Mouse (Mus musculus) embryonic facial prominence, embryonic 12.5 days (tissue): ENCODE measurements at regions not wholly inside any gene's neighbourhood (a gene's known extent, or its start where the extent isn't known, plus 50 kb on each side); places are given as distances from the start of the nearest gene placed in this dataset.

Experiments used
- ATAC-seq: fragments of 200-750 bp; cut with Nextera tagmentation; 2 replicates; pipeline ENCODE4 v1.8.0; 2017; ENCODE audit not compliant: insufficient number of reproducible peaks, insufficient read depth, low FRiP score, low TSS enrichment
- H3K27ac ChIP-seq: fragments of 300-500 bp; sonication (generic); 2 replicates; pipeline ENCODE4 v1.5.1; 2016; ENCODE audit warnings: mild to moderate bottlenecking
- H3K27me3 ChIP-seq: fragments of 300-500 bp; sonication (generic); 2 replicates; pipeline ENCODE4 v1.6.1; 2016; ENCODE audit warnings: mild to moderate bottlenecking, moderate library complexity
- H3K36me3 ChIP-seq: fragments of 300-500 bp; sonication (generic); 2 replicates; pipeline ENCODE4 v1.6.1; 2016; ENCODE audit warnings: mild to moderate bottlenecking
- H3K4me1 ChIP-seq: fragments of 300-500 bp; sonication (generic); 2 replicates; pipeline ENCODE4 v1.6.1; 2016
- H3K4me2 ChIP-seq: fragments of 300-500 bp; sonication (generic); replicated peaks from 2 replicates; pipeline ENCODE4 v1.6.1; 2016; ENCODE audit warnings: mild to moderate bottlenecking, moderate library complexity
- H3K4me3 ChIP-seq: fragments of 300-500 bp; sonication (generic); 2 replicates; pipeline ENCODE4 v1.5.1; 2016; ENCODE audit warnings: mild to moderate bottlenecking
- H3K9ac ChIP-seq: fragments of 300-500 bp; sonication (generic); 2 replicates; pipeline ENCODE4 v1.6.1; 2016; ENCODE audit warnings: mild to moderate bottlenecking, moderate library complexity
- H3K9me3 ChIP-seq: fragments of 300-500 bp; sonication (generic); 2 replicates; pipeline ENCODE4 v1.6.1; 2016; ENCODE audit warnings: mild to moderate bottlenecking, moderate library complexity
- WGBS: fragments of 180-500 bp; shearing (Covaris S2); methylation state at CpG from one replicate; pipeline ENCODE4 v1.1.7; 2016; 5-methylcytosine and 5-hydroxymethylcytosine counted together

GRCm38 (mm10) chr16:53186444-53186843, 732.6 kb upstream of the Alcam start:
- no peak for ATAC-seq
- WGBS: 55% methylated on average over 3 of the region's 3 CpGs

GRCm38 (mm10) chr16:53156352-53156751, 702.5 kb upstream of the Alcam start:
- H3K9ac ChIP-seq: no peak overlapping the region

More at GRCm38 (mm10) chr16:53186444-53186843, 732.6 kb upstream of the Alcam start:
- H3K9ac ChIP-seq: no peak overlapping the region
- no peaks in the 10 kb centered on the region for H3K4me1 ChIP-seq
- H3K9me3 ChIP-seq: no peaks in the 10 kb centered on the region
- no peaks in the 10 kb centered on the region for H3K36me3 ChIP-seq
- H3K4me3 ChIP-seq: no peak overlapping the region
- no peaks in the 10 kb centered on the region for H3K27me3 ChIP-seq
- H3K27ac ChIP-seq: no peak overlapping the region
- H3K4me2 ChIP-seq: no peak overlapping the region

DNA sequence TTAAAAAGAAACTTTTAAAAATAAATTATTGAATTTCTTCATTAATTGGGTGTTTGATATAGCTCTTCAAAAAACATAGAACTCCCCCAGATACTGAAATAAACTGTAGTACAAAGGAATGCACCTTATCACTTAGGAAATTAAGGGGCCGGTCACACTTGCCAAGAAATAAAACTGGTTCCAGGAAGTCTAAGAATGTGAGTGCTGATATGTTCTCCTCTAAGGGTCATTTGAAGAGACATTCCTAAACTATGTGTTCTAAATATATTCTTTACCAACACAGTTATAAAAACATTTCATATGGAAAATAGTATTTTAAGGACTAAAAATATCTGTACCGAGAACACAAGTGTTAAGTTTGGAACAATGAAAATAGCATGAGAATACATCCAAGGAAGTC, 676.8 kb upstream of the Alcam start:
- no peak overlapping the region for H3K9ac ChIP-seq
- no peak overlapping the region for H3K4me3 ChIP-seq
- no peaks in the 10 kb centered on the region for H3K36me3 ChIP-seq
- no peaks in the 10 kb centered on the region for H3K27me3 ChIP-seq
- ATAC-seq: no peak
- 88% methylated on average over 2 of the region's 2 CpGs for WGBS
- H3K4me1 ChIP-seq: no peaks in the 10 kb centered on the region
- H3K9me3 ChIP-seq: no peaks in the 10 kb centered on the region
- no peak overlapping the region for H3K27ac ChIP-seq
- no peak overlapping the region for H3K4me2 ChIP-seq

More at GRCm38 (mm10) chr16:53156352-53156751, 702.5 kb upstream of the Alcam start:
- Histone ChIP-seq H3K36me3 (no peaks in the 10 kb centered on the region), H3K4me1 (no peaks in the 10 kb centered on the region), H3K4me3 (no peak overlapping the region), H3K27ac (no peak overlapping the region), H3K4me2 (no peak overlapping the region), H3K27me3 (no peaks in the 10 kb centered on the region), H3K9me3 (no peaks in the 10 kb centered on the region)
- ATAC-seq: no peak

DNA sequence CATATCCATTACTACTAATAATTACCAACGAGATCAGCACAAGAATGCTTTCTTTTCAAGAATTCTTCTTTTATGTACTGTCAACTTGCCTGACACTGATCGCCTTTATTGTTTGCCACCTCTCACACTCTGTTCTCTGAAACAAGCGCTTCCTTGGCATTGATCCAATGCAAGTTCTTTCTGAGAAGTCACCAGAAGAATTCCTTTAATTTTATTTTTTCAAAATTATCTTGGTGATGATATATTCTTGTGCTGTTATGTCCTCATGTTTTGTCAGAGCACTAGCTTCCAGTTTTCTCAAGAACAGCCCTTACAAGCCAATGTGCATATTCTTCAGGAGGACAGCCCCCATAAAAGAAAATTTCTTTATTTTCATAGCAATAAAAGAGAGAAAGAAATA, 654.9 kb upstream of the Alcam start:
- ATAC-seq: no peak
- H3K9me3 ChIP-seq: no peaks in the 10 kb centered on the region
- no peaks in the 10 kb centered on the region for H3K4me1 ChIP-seq
- no peak overlapping the region for H3K27ac ChIP-seq
- no peaks in the 10 kb centered on the region for H3K27me3 ChIP-seq
- no peak overlapping the region for H3K4me3 ChIP-seq
- H3K9ac ChIP-seq: no peak overlapping the region
- H3K36me3 ChIP-seq: no peaks in the 10 kb centered on the region
- WGBS: 83% methylated on average over 3 of the region's 3 CpGs
- H3K4me2 ChIP-seq: no peak overlapping the region

GRCm38 (mm10) chr16:53095396-53095929, 641.6 kb upstream of the Alcam start:
- H3K36me3 ChIP-seq: no peaks in the 10 kb centered on the region
- no peaks in the 10 kb centered on the region for H3K9me3 ChIP-seq
- no peak overlapping the region for H3K4me2 ChIP-seq
- WGBS: 27% methylated on average over 2 of the region's 2 CpGs
- 0 out of 2 replicates have a peak, but pooled peaks cover 3% of the 10 kb centered on the region for H3K4me1 ChIP-seq
- H3K9ac ChIP-seq: no peak overlapping the region
- H3K27me3 ChIP-seq: no peaks in the 10 kb centered on the region
- no peak overlapping the region for H3K4me3 ChIP-seq
- H3K27ac ChIP-seq: no peak overlapping the region
- no peak for ATAC-seq

DNA sequence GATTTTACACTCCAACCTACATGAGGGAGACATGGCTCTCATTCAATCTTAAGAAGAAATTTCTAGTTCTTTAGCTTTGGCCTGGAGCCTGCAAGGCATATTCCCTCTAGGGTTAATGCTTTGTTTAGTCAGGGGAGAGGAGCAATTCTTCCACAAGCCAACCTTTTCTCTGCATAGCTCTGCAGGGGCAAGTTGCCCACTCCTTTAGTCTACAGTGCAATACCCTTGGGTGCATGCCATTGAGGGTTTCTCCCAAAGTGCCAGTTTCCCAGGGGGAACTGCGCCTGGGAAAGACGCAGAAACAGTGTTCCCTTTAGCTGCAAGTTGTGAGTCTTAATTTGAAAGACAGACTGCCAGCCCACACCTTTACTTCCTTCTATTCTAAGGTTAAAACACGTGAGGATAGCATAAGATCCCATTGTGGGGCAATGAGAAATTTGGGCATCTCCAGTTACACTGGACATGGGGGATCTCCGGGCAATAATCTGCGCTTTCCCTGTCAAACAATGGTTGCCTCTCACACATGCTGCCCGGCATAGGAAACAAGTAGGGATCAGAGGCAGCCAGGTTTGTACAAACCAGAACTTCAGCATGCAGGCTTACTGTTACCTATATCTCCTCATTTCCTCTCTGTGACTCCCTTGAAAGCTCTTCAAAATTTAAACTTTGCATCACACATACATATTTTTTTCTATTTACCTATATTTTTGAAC, 620.1 kb upstream of the Alcam start:
- WGBS: 46% methylated on average over 6 of the region's 6 CpGs
- H3K4me1 ChIP-seq: no peaks in the 10 kb centered on the region
- H3K9me3 ChIP-seq: no peaks in the 10 kb centered on the region
- no peak overlapping the region for H3K4me3 ChIP-seq
- H3K4me2 ChIP-seq: no peak overlapping the region
- ATAC-seq: no peak
- H3K36me3 ChIP-seq: no peaks in the 10 kb centered on the region
- H3K9ac ChIP-seq: no peak overlapping the region
- H3K27me3 ChIP-seq: no peaks in the 10 kb centered on the region
- no peak overlapping the region for H3K27ac ChIP-seq

DNA sequence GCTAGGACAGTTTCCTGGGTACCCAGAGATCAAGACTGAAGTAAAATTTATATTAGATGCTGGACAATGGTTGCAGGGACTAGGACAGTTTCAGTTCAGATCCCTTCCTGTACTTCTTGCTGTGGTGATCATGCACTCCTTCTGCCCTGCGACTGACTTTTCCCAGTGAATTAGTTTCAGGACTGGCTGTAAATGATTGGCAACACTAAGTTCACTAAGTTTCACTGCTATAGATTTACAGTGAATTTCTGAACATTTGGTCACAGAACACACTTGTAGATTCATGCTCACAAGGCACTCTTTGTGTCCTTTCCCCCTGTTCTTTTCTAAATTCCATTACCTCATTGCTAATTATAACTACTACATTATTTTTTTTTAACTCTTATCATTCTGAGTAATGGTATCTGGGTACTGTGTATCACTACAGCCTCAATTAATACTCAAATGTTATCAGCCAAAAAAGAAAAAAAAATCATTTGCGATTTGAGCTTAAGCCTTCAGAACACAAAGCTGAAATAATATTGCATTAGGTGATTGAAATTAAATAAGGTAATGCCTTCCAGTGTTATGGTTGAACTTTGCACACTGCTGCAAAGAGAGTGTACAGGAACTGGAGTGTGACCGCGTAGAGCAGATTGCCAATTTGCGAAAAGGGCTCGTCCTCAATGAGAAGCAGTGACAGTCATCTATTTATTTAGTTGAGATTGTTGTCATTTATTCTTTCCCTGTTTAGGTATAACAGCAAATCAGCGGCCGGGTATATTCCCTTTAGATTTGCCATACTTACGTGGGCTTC, 618.2 kb upstream of the Alcam start:
- no peak overlapping the region for H3K9ac ChIP-seq
- no peaks in the 10 kb centered on the region for H3K36me3 ChIP-seq
- no peaks in the 10 kb centered on the region for H3K4me1 ChIP-seq
- H3K27ac ChIP-seq: no peak overlapping the region
- H3K4me3 ChIP-seq: no peak overlapping the region
- no peaks in the 10 kb centered on the region for H3K9me3 ChIP-seq
- 80% methylated on average over 9 of the region's 9 CpGs for WGBS
- ATAC-seq: no peak
- H3K27me3 ChIP-seq: no peaks in the 10 kb centered on the region
- H3K4me2 ChIP-seq: no peak overlapping the region

DNA sequence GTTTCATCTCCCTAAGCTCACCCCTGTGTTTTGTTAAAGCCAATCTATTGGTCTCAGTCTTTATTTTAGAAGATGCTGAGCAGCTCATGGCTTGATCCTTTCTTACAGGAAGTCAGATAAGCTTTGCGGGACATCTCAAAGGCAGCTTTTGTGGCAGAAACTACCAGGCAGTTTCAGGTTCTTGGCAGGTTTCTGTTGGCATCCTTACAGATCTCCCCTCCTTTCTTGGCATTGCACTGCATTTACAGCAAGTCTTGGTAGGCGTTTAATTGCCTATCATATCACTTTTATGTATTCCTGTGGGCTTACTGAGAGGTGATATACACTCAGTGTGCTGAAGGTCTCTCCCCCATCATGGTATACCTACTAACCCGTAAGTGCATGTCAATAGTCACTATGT, 610.3 kb upstream of the Alcam start:
- Histone ChIP-seq H3K4me2 (no peak overlapping the region), H3K9ac (no peak overlapping the region), H3K36me3 (no peaks in the 10 kb centered on the region), H3K4me3 (no peak overlapping the region), H3K4me1 (no peaks in the 10 kb centered on the region), H3K27me3 (no peaks in the 10 kb centered on the region), H3K27ac (no peak overlapping the region), H3K9me3 (no peaks in the 10 kb centered on the region)
- no peak for ATAC-seq
- 81% methylated on average over 3 of the region's 3 CpGs for WGBS

- Histone ChIP-seq H3K4me2 (no peak overlapping the region), H3K27ac (no peak overlapping the region), H3K4me1 (no peaks in the 10 kb centered on the region), H3K4me3 (no peak overlapping the region), H3K36me3 (no peaks in the 10 kb centered on the region), H3K27me3 (no peaks in the 10 kb centered on the region), H3K9ac (no peak overlapping the region), H3K9me3 (no peaks in the 10 kb centered on the region)
- 70% methylated on average over 5 of the region's 5 CpGs for WGBS
- no peak for ATAC-seq
Measured at GRCm38 (mm10) chr16:53063061-53063460, 609.2 kb upstream of the Alcam start.

DNA sequence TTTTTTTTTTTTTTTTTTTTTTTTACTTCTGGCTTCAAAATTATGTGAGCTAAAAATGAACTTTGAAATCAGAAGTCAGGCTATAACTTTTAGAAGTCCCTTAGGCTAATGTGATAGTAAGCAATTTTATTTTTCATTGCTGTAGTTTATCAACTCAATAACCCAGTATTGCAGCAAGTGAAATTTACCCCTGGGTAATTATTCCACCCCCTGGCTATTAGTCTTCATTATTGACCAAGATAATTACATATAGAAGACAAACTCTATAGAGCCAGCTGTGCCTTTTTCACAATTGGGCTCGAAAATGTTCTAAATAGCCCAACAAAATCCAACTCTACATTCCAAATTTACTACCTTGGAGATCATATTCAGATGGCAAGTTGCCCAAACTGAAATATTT, 572.2 kb upstream of the Alcam start:
- Histone ChIP-seq H3K4me2 (no peak overlapping the region), H3K9ac (no peak overlapping the region), H3K27me3 (no peaks in the 10 kb centered on the region), H3K27ac (no peak overlapping the region), H3K4me1 (no peaks in the 10 kb centered on the region), H3K4me3 (no peak overlapping the region), H3K36me3 (no peaks in the 10 kb centered on the region), H3K9me3 (no peaks in the 10 kb centered on the region)
- no peak for ATAC-seq
- 76% methylated on average over 1 of the region's 1 CpGs for WGBS

DNA sequence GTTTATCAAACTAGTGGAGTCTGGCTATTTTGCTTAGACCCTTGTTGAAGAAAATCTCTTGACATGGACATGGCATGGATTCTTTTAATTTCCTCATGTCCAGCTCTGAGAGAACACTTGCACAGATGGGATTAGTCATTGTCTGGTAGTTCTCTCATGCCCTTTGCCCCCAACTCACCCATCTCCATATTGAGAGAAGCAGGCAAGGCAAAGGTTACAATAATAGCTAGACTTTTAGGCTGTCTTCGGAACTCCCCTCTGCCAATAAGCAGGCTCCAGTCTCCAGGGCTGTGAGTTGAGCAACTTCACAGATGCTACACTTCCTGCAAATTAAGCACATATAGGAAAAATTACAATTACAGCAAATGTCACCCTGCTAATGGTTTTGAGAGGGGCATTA, 558.0 kb upstream of the Alcam start:
- Histone ChIP-seq H3K27me3 (no peaks in the 10 kb centered on the region), H3K9me3 (no peaks in the 10 kb centered on the region), H3K4me2 (no peak overlapping the region), H3K4me1 (no peaks in the 10 kb centered on the region), H3K36me3 (no peaks in the 10 kb centered on the region), H3K9ac (no peak overlapping the region), H3K4me3 (no peak overlapping the region), H3K27ac (no peak overlapping the region)
- ATAC-seq: no peak
- 33% methylated on average over 1 of the region's 1 CpGs for WGBS

- 0 out of 2 replicates have a peak overlapping the region, but pooled peaks have one; percentile 36 for H3K27ac ChIP-seq
- H3K4me1 ChIP-seq: peaks cover 5% of the 10 kb centered on the region; the same call in 1 of the 2 replicates
Measured at GRCm38 (mm10) chr16:52988852-52989397, 535.1 kb upstream of the Alcam start.

More at GRCm38 (mm10) chr16:52988852-52989397, 535.1 kb upstream of the Alcam start:
- H3K36me3 ChIP-seq: no peaks in the 10 kb centered on the region
- H3K4me3 ChIP-seq: no peak overlapping the region
- no peak overlapping the region for H3K9ac ChIP-seq
- no peaks in the 10 kb centered on the region for H3K9me3 ChIP-seq
- ATAC-seq: no peak
- WGBS: 46% methylated on average over 1 of the region's 1 CpGs
- H3K27me3 ChIP-seq: no peaks in the 10 kb centered on the region
- no peak overlapping the region for H3K4me2 ChIP-seq
